Mouse (Mus musculus) thymus, adult 2 months (tissue): ENCODE measurements at regions not wholly inside any gene's neighbourhood (a gene's known extent, or its start where the extent isn't known, plus 50 kb on each side); places are given as distances from the start of the nearest gene placed in this dataset.

ENCODE experiments used
- DNase-seq: peaks from one replicate; pipeline ENCODE4 v3.0.0; 2021
- H3K27ac ChIP-seq: fragments of 200-500 bp; 2 replicates; pipeline ENCODE4 v1.5.1; 2012; ENCODE audit warnings: low read length, control low read depth; ENCODE audit not compliant: control insufficient read depth, insufficient read depth
- H3K27me3 ChIP-seq: fragments of 200-500 bp; 2 replicates; pipeline ENCODE4 v1.6.1; 2012; ENCODE audit warnings: mild to moderate bottlenecking, low read length, moderate library complexity, mixed read lengths; ENCODE audit not compliant: control insufficient read depth, insufficient read depth
- H3K36me3 ChIP-seq: fragments of 200-500 bp; 2 replicates; pipeline ENCODE4 v1.6.1; 2012; ENCODE audit warnings: mild to moderate bottlenecking, low read length, moderate library complexity; ENCODE audit not compliant: control insufficient read depth, insufficient read depth
- H3K4me1 ChIP-seq: fragments of 200-500 bp; replicated peaks from 2 replicates; pipeline ENCODE4 v1.6.1; 2012; ENCODE audit warnings: low read length; ENCODE audit not compliant: control insufficient read depth, insufficient read depth
- H3K4me3 ChIP-seq: fragments of 200-500 bp; 2 replicates; pipeline ENCODE4 v1.5.1; 2012; ENCODE audit warnings: mild to moderate bottlenecking, low read length, control low read depth, moderate library complexity; ENCODE audit not compliant: control insufficient read depth, insufficient read depth
- CTCF ChIP-seq: fragments of 200-500 bp; IDR thresholded peaks from 2 replicates; pipeline ENCODE4 v1.5.1; 2012; ENCODE audit warnings: mild to moderate bottlenecking, control low read depth, low read length, moderate library complexity, borderline replicate concordance; ENCODE audit not compliant: control insufficient read depth, poor library complexity, insufficient read depth; ENCODE audit errors: extremely low read depth
- POLR2A ChIP-seq: fragments of 200-500 bp; IDR thresholded peaks from 2 replicates; pipeline ENCODE4 v1.6.1; 2012; ENCODE audit warnings: mild to moderate bottlenecking, low read length, control low read depth, moderate library complexity; ENCODE audit not compliant: control insufficient read depth, poor library complexity, insufficient read depth; ENCODE audit errors: extremely low read depth
- WGBS: fragments of 180-500 bp; shearing (Covaris S2); methylation state at CpG from one replicate; pipeline ENCODE4 v1.1.7; 2018; 5-methylcytosine and 5-hydroxymethylcytosine counted together

- no peak for DNase-seq
- H3K27me3 ChIP-seq: no peaks in the 10 kb centered on the region
- H3K4me3 ChIP-seq: no peak overlapping the region
- 88% methylated on average over 5 of the region's 5 CpGs for whole genome bisulfite sequencing
- H3K36me3 ChIP-seq: no peaks in the 10 kb centered on the region
- peaks cover 2% of the 10 kb centered on the region; the same call in 1 of the 2 replicates for H3K4me1 ChIP-seq
- H3K27ac ChIP-seq: no peak overlapping the region
- TF ChIP-seq CTCF: no peak
- TF ChIP-seq POLR2A: no peak
Measured at GRCm38 (mm10) chr4:9113982-9114381, 875.1 kb upstream of the Car8 start.

GRCm38 (mm10) chr4:9110355-9110754 is 871.5 kb upstream of the Car8 start:
- Histone ChIP-seq H3K4me3 (no peak overlapping the region), H3K36me3 (no peaks in the 10 kb centered on the region), H3K27ac (no peak overlapping the region), H3K27me3 (no peaks in the 10 kb centered on the region), H3K4me1 (peaks cover 6% of the 10 kb centered on the region)
- no peak for TF ChIP-seq POLR2A
- TF ChIP-seq CTCF: no peak
- DNase-seq: no peak
- WGBS: 58% methylated on average over 7 of the region's 7 CpGs

DNA sequence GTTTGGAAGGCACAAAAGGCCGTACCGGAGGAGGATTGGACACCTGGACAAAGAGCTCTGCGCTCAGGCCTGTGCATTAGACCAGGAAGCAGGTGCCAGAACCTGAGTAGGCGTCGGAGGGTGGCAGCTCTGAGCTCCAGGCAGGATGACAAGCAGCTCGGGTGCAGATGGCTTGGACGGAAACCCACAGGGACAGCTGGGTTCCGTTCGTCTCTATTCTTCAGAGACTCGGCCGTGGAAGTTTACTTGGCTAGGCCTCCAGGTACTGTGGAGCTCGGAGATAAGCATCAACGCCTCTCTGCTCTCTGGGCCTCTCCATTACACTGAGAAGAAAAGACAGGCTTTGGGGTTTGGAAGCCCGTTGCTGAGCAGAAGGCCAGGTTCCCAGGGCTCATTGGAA is 868.5 kb upstream of the Car8 start:
- Histone ChIP-seq H3K27me3 (no peaks in the 10 kb centered on the region), H3K36me3 (no peaks in the 10 kb centered on the region), H3K27ac (no peak overlapping the region), H3K4me3 (no peak overlapping the region), H3K4me1 (peaks cover 6% of the 10 kb centered on the region)
- WGBS: 50% methylated on average over 14 of the region's 14 CpGs
- peak; percentile 23 for DNase-seq
- TF ChIP-seq POLR2A: no peak
- TF ChIP-seq CTCF: no peak

DNA sequence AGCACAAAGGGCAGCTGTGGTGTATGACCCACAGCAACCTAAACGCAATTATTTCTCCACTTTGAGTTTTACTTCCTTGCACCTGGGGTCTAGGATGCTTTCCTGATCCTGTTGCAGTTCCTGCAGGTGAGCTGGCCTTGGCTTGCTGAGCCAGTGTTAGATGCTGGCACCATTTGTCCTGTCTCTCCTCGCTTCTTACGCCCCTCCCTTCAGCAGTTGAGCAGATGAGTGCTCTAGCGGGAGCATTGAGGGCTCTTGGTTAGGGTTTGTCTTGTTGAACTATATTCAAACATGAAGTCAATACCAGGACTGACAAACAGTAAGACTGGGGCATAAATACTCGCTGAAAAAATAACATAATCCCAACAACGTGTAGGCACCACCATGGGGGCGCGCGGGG is 867.9 kb upstream of the Car8 start:
- Histone ChIP-seq H3K27ac (no peak overlapping the region), H3K4me1 (peaks cover 6% of the 10 kb centered on the region), H3K27me3 (no peaks in the 10 kb centered on the region), H3K36me3 (no peaks in the 10 kb centered on the region), H3K4me3 (no peak overlapping the region)
- WGBS: 76% methylated on average over 9 of the region's 9 CpGs
- TF ChIP-seq CTCF: no peak
- no peak for TF ChIP-seq POLR2A
- DNase-seq: no peak

DNA sequence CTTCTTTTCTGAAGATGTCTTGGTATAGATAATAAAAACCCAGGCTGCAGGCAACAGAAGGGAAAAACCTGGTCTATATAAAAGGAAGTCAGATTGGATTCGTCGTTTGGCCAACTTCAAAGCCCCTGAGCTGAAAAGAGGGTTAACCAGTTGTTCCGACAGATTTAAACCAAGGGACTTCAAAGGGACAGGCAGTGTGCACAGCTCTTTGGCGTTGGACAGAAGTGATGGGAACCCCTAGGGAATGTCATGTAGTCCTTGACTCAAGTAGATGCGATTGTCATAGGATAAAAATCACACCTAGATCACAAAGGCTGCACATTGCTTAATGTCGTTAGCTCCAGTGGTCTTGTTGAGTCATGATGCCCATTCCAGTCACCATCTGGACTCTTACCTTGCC is 865.8 kb upstream of the Car8 start:
- DNase-seq: no peak
- Histone ChIP-seq H3K27ac (no peak overlapping the region), H3K36me3 (no peaks in the 10 kb centered on the region), H3K27me3 (no peaks in the 10 kb centered on the region), H3K4me3 (no peak overlapping the region), H3K4me1 (peaks cover 6% of the 10 kb centered on the region)
- TF ChIP-seq POLR2A (no peak), CTCF (no peak)
- WGBS: 76% methylated on average over 6 of the region's 6 CpGs

DNA sequence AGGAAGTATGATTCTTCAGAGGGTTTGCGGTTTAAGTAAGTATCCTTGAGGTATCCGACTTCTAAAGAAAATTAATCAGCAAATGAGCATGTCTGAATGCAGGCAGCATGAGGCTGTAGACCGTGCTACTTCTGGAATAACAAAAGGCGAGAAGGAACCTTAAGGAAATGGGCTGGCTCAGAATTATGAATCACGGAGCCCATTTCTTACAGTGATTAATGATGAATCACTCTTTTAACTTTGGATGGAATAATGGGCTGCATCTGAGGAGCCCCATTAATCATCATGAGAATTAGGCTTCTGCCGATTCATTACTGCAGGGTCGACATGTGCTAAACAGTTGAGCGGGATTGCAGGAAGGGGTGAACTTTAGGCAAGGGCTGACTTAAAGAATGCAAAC is 865.1 kb upstream of the Car8 start:
- no peaks in the 10 kb centered on the region for H3K27me3 ChIP-seq
- H3K4me1 ChIP-seq: peaks cover 6% of the 10 kb centered on the region
- H3K4me3 ChIP-seq: no peak overlapping the region
- DNase-seq: no peak
- H3K27ac ChIP-seq: no peak overlapping the region
- WGBS: 93% methylated on average over 8 of the region's 8 CpGs
- TF ChIP-seq POLR2A (no peak), CTCF (no peak)
- no peaks in the 10 kb centered on the region for H3K36me3 ChIP-seq

GRCm38 (mm10) chr4:9096809-9097700 is 858.2 kb upstream of the Car8 start:
- H3K27ac ChIP-seq: no peak overlapping the region
- 33% methylated on average over 24 of the region's 24 CpGs for WGBS

More at GRCm38 (mm10) chr4:9096809-9097700, 858.2 kb upstream of the Car8 start:
- TF ChIP-seq POLR2A (no peak), CTCF (peak; percentile 65; the same call in 1 of the 2 replicates)
- Histone ChIP-seq H3K4me1 (no peaks in the 10 kb centered on the region), H3K4me3 (no peak overlapping the region), H3K36me3 (no peaks in the 10 kb centered on the region), H3K27me3 (no peaks in the 10 kb centered on the region)
- peak; percentile 79 for DNase-seq
